Mouse (Mus musculus): ENCODE results near the gene Grip1.

DNA sequence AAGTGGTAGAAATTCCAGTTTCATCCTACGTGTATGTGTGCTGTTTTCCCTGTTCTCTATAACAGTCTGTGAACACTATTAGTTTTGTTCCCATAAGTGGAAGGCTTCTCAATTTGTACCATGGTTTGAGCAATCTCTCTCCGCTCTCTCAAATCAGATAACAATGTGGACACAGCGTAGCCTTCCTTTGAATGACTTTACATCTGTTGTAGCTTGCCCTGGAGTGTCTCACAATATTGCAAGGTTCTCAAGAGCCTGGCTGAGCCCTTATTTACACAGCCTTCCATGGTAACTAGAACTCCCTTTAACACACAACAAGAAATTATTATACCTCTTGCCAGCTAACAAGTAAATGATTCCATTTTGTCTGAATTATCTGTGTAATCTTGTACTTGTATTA is 268.3 kb downstream of the Grip1 start:
- TF ChIP-seq USF1 (IDR thresholded peaks at IDR 0.05; ENCODE audit: low read depth) (no peak), TCF12 (IDR thresholded peaks at IDR 0.05; ENCODE audit: insufficient read depth, poor library complexity, severe bottlenecking) (no peak), POLR2A (IDR thresholded peaks at IDR 0.05; ENCODE audit: insufficient read length, low read depth) (no peak), MAX (IDR thresholded peaks at IDR 0.05; ENCODE audit: low read depth) (no peak), CEBPB (IDR thresholded peaks at IDR 0.05; ENCODE audit: insufficient read depth, poor library complexity, severe bottlenecking) (no peak), E2F4 (IDR thresholded peaks at IDR 0.05; ENCODE audit: insufficient read depth) (no peak), MYOD1 (IDR thresholded peaks at IDR 0.05; ENCODE audit: control insufficient read depth in 1 of 3, insufficient read length in 2 of 3, low read depth in 2 of 3) (no peak)

All from myocyte (in vitro differentiated cells).